Mouse (Mus musculus) right cerebral cortex, postnatal 4 days (tissue): ENCODE measurements around the gene Ggt7.
A peak's percentile ranks its signal among the peaks of the same experiment; 100 is the strongest.
"Not testable (repeated sequence)": the region's sequence is repeated elsewhere in the genome, so short reads cannot be mapped to it uniquely, and the experiment has no call there.

Experiments used
- DNase-seq: peaks from one replicate; pipeline ENCODE4 v3.0.0-alpha.2; 2022

Ggt7 gene

GRCm38 (mm10) chr2:155517455-155518423 is at the start of gene Ggt7, which contains the start of gene Acss2:
Gene Ggt7 (minus strand): TSS chr2:155518237.
Gene Acss2 (plus strand): TSS chr2:155517948.
- peak; percentile 92 for DNase-seq

GRCm38 (mm10) chr2:155567751-155568150 is 49.7 kb upstream of the Ggt7 start:
- no peak for DNase-seq

- no peak for DNase-seq
Observed at GRCm38 (mm10) chr2:155562934-155563333, 44.9 kb upstream of the Ggt7 start.

- no peak for DNase-seq
Observed at GRCm38 (mm10) chr2:155562209-155562608, 44.2 kb upstream of the Ggt7 start.

GRCm38 (mm10) chr2:155554426-155554985 is 36.5 kb upstream of the Ggt7 start:
- no peak for DNase-seq

- no peak for DNase-seq
Observed at GRCm38 (mm10) chr2:155552949-155553354, 34.9 kb upstream of the Ggt7 start.

- no peak for DNase-seq
Observed at GRCm38 (mm10) chr2:155552336-155552735, 34.3 kb upstream of the Ggt7 start.

GRCm38 (mm10) chr2:155546955-155547354 is 28.9 kb upstream of the Ggt7 start:
- no peak for DNase-seq

- DNase-seq: no peak
Observed at GRCm38 (mm10) chr2:155540822-155541458, 22.9 kb upstream of the Ggt7 start.

GRCm38 (mm10) chr2:155539696-155540095 is 21.7 kb upstream of the Ggt7 start:
- no peak for DNase-seq

- not testable (repeated sequence) for DNase-seq
Observed at GRCm38 (mm10) chr2:155538463-155539057, 20.5 kb upstream of the Ggt7 start.

GRCm38 (mm10) chr2:155537761-155538462 is 19.9 kb upstream of the Ggt7 start:
- DNase-seq: no peak

GRCm38 (mm10) chr2:155536292-155536691 is 18.3 kb upstream of the Ggt7 start:
- DNase-seq: no peak

- no peak for DNase-seq
Observed at GRCm38 (mm10) chr2:155527367-155527766, 9.3 kb upstream of the Ggt7 start.

GRCm38 (mm10) chr2:155524378-155524777 is 6.3 kb upstream of the Ggt7 start:
- DNase-seq: no peak

GRCm38 (mm10) chr2:155523706-155524105 is 5.7 kb upstream of the Ggt7 start:
- no peak for DNase-seq

- DNase-seq: no peak
Observed at GRCm38 (mm10) chr2:155518531-155519270, 664 bp upstream of the Ggt7 start.

- DNase-seq: peak; percentile 65
Observed at GRCm38 (mm10) chr2:155515941-155516340, 2.1 kb downstream of the Ggt7 start.

- peak; percentile 86 for DNase-seq
Observed at GRCm38 (mm10) chr2:155514666-155515065, 3.4 kb downstream of the Ggt7 start.

GRCm38 (mm10) chr2:155513543-155513942 is 4.5 kb downstream of the Ggt7 start:
- DNase-seq: no peak

- DNase-seq: no peak
Observed at GRCm38 (mm10) chr2:155512479-155512878, 5.6 kb downstream of the Ggt7 start.
